Mouse (Mus musculus): ENCODE results near the gene Gstp3. TPM values are rescaled to one million over a fixed set of nuclear protein-coding genes. Genes with fewer than 3 reads are reported as not detected.
"Not testable (repeated sequence)": the region's sequence is repeated elsewhere in the genome, so short reads cannot be mapped to it uniquely, and the experiment has no call there.

Gene Gstp3
- total RNA-seq, 2 experiments from 2014 or later, result not detected

GRCm38 (mm10) chr19:4060044-4060898 is 902 bp upstream of the Gstp3 start:
- DNase-seq, result not testable (repeated sequence)

DNA sequence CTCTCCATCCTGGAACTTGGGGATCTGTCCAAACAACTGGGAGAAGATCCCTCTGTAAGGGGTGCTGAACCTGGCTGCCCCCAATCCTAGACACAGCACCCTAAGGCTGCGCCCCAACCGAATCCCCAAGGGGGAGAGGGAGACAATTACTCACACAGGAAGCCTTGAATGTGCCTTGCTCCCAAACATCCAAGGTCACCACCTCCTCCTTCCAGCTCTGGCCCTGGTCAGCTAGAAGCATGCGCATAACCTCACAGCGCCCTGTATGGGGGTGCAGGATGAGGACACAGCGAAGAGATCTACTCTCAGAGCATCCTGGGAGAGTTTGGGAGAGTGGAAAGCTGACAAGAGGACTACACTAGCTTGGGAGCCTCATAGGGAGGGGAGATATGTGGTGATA is 788 bp downstream of the Gstp3 start:
- no peak for DNase-seq

DNA sequence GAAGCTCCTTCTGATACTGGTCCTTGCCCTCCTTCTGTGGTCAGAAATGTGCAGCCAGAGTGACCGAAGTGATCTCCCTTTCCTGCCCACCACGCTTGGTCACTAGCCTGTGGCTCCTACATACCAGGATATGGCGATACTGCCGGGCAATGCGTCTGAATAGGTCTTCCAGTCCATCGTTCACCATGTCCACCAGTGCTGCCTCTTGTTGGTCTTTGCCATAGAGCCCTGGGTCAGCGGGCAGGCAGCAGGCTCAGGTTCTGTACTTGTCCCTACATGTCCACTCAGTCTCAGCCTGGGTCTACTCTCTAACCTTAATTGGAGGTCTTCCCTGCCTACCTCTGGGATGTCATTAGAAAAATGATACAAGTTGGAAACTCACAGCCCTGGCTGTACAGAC is 1.4 kb downstream of the Gstp3 start:
- no peak for DNase-seq

DNA sequence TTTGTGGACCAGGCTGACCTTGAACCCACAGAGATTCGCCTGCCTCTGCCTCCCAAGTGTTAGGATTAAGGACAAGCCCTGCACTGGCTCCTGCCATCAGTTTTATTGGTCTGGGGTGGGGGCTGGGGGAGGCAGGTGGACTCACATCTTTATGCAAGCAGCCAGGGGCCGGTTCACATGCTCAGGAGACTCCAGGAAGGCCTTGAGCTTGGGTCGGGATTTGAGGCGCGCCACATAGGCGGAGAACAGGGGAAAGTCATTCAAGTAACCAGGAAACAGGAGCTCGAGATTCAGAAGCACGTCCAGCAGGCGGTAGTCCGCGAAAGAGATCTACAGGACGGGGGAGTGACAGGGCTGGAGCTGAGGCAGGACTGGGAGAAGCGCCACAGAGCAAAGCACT is 2.0 kb downstream of the Gstp3 start:
- DNase-seq, result no peak

DNA sequence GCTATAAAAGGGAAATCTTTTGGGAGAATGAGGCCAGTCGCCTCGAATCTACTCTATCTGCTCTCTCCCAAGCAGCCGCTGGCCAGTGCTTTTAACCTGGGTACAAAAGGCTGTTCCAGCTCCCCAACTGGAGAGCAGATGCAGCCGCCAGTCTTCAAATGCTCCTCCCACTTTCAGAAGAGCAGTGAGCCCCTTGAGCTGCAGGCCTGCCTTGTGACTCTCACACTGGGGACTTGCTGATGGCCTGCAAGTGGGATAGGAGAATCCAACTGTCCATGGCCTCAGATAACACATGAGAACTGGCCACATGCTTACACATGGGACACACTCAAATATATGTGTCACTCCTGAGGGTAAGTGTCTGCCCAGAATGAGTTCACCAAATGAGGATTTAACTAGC is 2.6 kb downstream of the Gstp3 start:
- no peak for DNase-seq

DNA sequence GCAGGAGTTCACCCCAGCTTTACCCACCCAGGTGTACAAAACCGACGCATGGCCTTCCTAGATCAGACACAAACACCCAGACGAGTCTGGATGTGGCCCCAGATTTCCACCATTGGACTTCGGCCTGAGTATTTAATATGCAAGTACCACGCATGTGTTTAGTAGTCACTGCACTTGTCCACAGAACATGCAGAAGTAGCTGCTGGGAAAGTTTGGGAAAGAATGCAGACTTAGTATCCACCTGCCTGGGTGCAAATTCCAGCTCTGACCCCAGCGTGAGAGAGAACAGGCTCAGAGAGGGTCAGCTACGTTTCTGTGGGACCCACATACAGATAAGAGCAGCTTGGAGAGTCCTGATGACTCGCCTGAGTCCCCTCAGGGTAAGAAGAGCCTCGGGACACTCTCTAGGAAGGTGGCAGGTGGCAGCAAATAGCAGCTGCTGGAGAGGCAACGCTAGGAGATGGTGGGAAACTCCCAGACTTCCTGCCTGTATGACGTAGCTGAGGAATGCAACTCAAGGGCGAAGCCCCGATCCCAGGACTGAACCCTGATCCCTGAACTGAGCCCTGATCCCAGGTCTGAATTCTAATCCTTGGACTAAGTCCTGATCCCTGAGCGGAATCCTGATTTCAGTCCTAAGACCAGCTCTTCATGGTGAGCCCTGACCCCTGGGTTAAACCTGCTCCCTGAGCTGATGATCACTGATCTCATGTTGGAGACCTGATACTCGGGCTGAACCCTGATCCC is 3.2 kb downstream of the Gstp3 start:
- no peak for DNase-seq

GRCm38 (mm10) chr19:4055216-4055946 is 4.0 kb downstream of the Gstp3 start:
- DNase-seq, result no peak

DNA sequence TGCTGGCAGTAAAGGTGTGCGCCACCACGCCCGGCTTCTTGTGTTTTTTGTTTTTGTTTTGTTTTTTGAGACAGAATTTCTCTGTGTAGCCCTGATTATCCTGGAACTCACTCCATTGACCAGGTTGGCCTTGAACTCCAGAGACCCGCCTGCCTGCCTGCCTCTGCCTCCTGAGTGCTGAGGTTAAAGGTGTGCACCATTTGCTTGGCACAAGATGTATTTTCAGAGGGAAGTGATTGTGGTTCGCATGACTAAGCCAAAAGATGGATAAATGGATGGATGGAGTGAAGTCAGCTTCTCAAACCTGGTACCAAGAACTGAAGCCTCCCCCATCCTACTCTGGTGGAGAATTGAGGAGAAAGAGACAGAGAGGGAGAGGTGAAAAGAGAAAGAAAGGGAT is 4.8 kb downstream of the Gstp3 start:
- no peak for DNase-seq

DNA sequence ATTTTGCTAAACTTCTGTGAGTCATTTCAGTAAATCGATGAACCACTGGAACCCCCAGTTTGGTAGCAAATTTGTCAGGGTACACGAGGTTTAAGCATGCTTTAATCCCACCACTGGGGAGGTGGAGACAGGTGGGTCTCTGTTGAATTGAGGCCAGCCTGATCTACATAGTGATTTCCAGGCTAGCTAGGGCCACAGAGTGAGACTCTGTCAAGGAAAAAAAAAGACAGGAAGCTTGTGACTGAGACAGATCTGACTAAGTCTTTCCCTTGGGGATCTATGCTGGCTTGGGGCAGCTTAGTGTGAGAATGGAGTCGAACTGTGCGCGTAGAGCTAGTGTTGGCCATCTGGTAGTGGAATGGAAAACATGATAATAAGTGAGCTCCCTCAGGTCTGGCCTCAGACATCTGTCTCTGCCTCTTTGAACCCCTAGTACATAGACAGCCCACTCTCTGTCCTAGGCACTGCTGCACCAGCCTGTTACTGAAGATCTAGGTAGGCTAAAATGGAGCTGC is 6.8 kb downstream of the Gstp3 start:
- DNase-seq, result no peak

DNA sequence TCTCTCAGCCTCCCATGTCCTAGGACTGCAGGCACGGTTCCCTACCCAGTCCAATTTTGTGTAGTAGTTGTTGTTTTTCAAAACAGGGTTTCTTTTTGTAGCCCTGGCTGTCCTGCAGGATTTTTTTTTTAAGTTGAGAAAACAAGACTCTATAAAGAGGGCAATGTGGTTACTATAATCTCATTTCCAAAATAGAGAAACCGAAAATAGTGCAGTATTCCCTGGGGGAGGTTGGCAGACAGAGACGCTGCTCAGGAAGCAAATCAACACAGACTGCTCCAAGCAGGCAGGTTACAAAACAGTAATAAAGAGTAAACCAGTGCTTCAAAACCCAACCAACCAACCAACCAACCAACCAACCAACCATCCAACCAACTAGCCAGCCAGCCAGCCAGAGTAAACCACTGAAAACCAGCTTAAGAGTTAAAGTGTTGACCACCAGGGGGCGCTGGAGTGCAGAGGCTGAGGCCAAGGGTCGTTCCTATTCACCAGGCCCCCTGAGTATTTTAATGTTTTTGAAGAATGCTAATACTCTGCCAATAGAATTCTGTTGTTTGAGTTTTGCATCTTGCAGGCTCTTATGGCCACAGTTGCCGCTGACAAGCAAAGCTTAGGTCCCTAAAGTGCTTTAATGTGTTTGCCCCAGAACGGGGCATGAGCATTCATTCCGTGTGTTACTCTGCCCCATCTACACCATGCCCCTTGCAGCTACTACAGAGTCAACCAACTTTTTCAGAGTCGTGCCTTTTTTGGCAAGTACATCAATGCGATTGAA is 7.4 kb downstream of the Gstp3 start:
- peak; percentile 30 for DNase-seq

GRCm38 (mm10) chr19:4051016-4051415 is 8.4 kb downstream of the Gstp3 start:
- no peak for DNase-seq

- not testable (repeated sequence) for DNase-seq
Observed at GRCm38 (mm10) chr19:4049069-4049468, 10.3 kb downstream of the Gstp3 start.

- peak; percentile 27 for DNase-seq
Observed at GRCm38 (mm10) chr19:4047859-4048258, 11.5 kb downstream of the Gstp3 start.

DNA sequence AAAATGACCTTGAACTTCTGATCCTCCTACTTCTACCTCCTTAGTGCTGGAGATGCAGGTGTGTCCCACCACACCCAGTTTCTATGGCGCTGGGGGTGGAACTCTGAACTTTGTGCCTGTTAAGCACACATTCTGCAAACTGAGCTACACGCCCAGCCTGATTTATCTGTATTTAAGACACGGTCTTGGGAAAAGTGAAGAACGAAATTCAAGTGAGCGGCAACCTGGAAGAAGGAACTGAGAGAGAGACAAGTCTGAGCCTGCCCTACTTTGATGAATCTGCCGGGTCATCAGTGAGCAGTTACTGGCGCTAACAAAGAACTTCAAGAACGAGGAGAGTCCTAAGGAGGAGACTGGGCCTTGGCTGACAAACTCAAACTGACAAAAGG is 12.5 kb downstream of the Gstp3 start:
- no peak for DNase-seq

- peak; percentile 74 for DNase-seq
Observed at GRCm38 (mm10) chr19:4045966-4046865, 13.2 kb downstream of the Gstp3 start, which contains the start of gene Gstp2. TSS of gene Gstp2 (minus strand) at chr19:4046023.

DNA sequence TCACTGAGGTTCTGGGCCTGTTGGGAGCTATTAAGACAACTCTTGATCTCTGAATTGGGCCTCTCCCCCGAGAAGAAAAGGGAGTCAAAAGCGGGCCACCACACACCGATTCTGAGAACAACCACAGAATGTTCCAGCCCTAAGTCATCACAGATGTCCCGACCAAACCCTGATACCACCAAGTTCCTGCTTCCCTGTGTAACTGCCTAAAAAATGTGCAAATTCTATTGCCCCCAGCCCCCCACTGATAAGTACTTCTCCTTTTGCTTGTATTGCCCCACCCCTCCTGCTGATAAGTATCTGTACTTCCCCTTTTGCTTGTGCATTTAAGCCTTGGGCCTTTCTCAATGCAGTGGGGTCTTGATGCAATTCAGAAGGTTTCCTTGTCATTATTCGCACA is 15.3 kb downstream of the Gstp3 start:
- not testable (repeated sequence) for DNase-seq

- peak; percentile 72 for DNase-seq
Observed at GRCm38 (mm10) chr19:4042124-4042523, 17.2 kb downstream of the Gstp3 start.

- DNase-seq, result not testable (repeated sequence)
Observed at GRCm38 (mm10) chr19:4041500-4041899, 17.9 kb downstream of the Gstp3 start.

GRCm38 (mm10) chr19:4040941-4041340 is 18.4 kb downstream of the Gstp3 start:
- not testable (repeated sequence) for DNase-seq

- DNase-seq, result peak; percentile 88
Observed at GRCm38 (mm10) chr19:4037788-4038232, 21.6 kb downstream of the Gstp3 start, which contains the start of gene Gstp1. TSS of gene Gstp1 (minus strand) at chr19:4037985.
